Mouse (Mus musculus) liver, embryonic 15.5 days (tissue): ENCODE data around the gene Pigl. TPM values are rescaled to one million over a fixed set of nuclear protein-coding genes. Genes with fewer than 3 reads are reported as not detected.

ENCODE experiments used
- ATAC-seq: fragments of 200-750 bp; cut with Nextera tagmentation; 2 replicates; pipeline ENCODE4 v1.8.0; 2017; ENCODE audit warnings: moderate number of reproducible peaks, mild to moderate bottlenecking, moderate library complexity; ENCODE audit not compliant: insufficient read depth
- H3K27ac ChIP-seq: fragments of 300-500 bp; sonication (generic); replicated peaks from 2 replicates; pipeline ENCODE4 v1.5.1; 2015; ENCODE audit warnings: mild to moderate bottlenecking, inconsistent platforms
- H3K27me3 ChIP-seq: fragments of 300-500 bp; sonication (generic); 2 replicates; pipeline ENCODE4 v1.6.1; 2015; ENCODE audit warnings: mild to moderate bottlenecking, inconsistent platforms
- H3K36me3 ChIP-seq: fragments of 300-500 bp; sonication (generic); replicated peaks from 2 replicates; pipeline ENCODE4 v1.6.1; 2015; ENCODE audit warnings: moderate library complexity, mild to moderate bottlenecking, inconsistent platforms
- H3K4me1 ChIP-seq: fragments of 300-500 bp; sonication (generic); replicated peaks from 2 replicates; pipeline ENCODE4 v1.6.1; 2015; ENCODE audit warnings: inconsistent platforms
- H3K4me2 ChIP-seq: fragments of 300-500 bp; sonication (generic); 2 replicates; pipeline ENCODE4 v1.6.1; 2015; ENCODE audit warnings: moderate library complexity, mild to moderate bottlenecking, inconsistent platforms
- H3K4me3 ChIP-seq: fragments of 300-500 bp; sonication (generic); replicated peaks from 2 replicates; pipeline ENCODE4 v1.5.1; 2015; ENCODE audit warnings: mild to moderate bottlenecking, inconsistent platforms
- H3K9ac ChIP-seq: fragments of 300-500 bp; sonication (generic); 2 replicates; pipeline ENCODE4 v1.6.1; 2015; ENCODE audit warnings: moderate library complexity, mild to moderate bottlenecking, inconsistent platforms
- H3K9me3 ChIP-seq: fragments of 300-500 bp; sonication (generic); replicated peaks from 2 replicates; pipeline ENCODE4 v1.6.1; 2016; ENCODE audit warnings: inconsistent platforms
- WGBS: fragments of 180-500 bp; shearing (Covaris S2); methylation state at CpG from one replicate; pipeline ENCODE4 v1.1.7; 2015; ENCODE audit warnings: mixed read lengths; ENCODE audit not compliant: insufficient replicate concordance; 5-methylcytosine and 5-hydroxymethylcytosine counted together
- polyA plus RNA-seq: library from polyadenylated mRNA; unstranded; fragments of >200 nt; fragmentation: Nextera tagmentation; extraction: Ambion mirVana; gene quantifications from 2 replicates; pipeline ENCODE4 v1.2.1, GENCODE M21; 2015

Gene Pigl
- polyA plus RNA-seq, 1 experiment from 2014 or later = 3.6 TPM

GRCm38 (mm10) chr11:62513311-62513710, 55.1 kb downstream of the Pigl start:
- Histone ChIP-seq H3K27ac (no peak overlapping the region), H3K4me2 (no peak overlapping the region), H3K27me3 (no peaks in the 10 kb centered on the region), H3K36me3 (no peaks in the 10 kb centered on the region), H3K4me3 (no peak overlapping the region), H3K9ac (no peak overlapping the region), H3K4me1 (no peaks in the 10 kb centered on the region), H3K9me3 (no peaks in the 10 kb centered on the region)
- no peak for ATAC-seq
- 79% methylated on average over 6 of the region's 6 CpGs for WGBS

- ATAC-seq = no peak
- Histone ChIP-seq H3K27ac (no peak overlapping the region), H3K4me3 (no peak overlapping the region), H3K9ac (no peak overlapping the region), H3K36me3 (no peaks in the 10 kb centered on the region), H3K4me1 (no peaks in the 10 kb centered on the region), H3K4me2 (no peak overlapping the region), H3K27me3 (no peaks in the 10 kb centered on the region), H3K9me3 (no peaks in the 10 kb centered on the region)
- WGBS = 52% methylated on average over 2 of the region's 2 CpGs
Observed at GRCm38 (mm10) chr11:62518991-62519390, 60.7 kb downstream of the Pigl start.

GRCm38 (mm10) chr11:62522283-62522682, 64.0 kb downstream of the Pigl start:
- Histone ChIP-seq H3K36me3 (no peaks in the 10 kb centered on the region), H3K9me3 (no peaks in the 10 kb centered on the region), H3K4me3 (no peak overlapping the region), H3K4me1 (no peaks in the 10 kb centered on the region), H3K27ac (no peak overlapping the region), H3K27me3 (no peaks in the 10 kb centered on the region), H3K9ac (no peak overlapping the region), H3K4me2 (no peak overlapping the region)
- WGBS = 27% methylated on average over 2 of the region's 2 CpGs
- no peak for ATAC-seq

- peak overlapping the region; percentile 98 for H3K4me2 ChIP-seq
- no peak overlapping the region for H3K27ac ChIP-seq
- 76% methylated on average over 8 of the region's 8 CpGs for WGBS
- H3K4me3 ChIP-seq = no peak overlapping the region
- peaks cover 1% of the 10 kb centered on the region; the same call in 1 of the 2 replicates for H3K36me3 ChIP-seq
- no peaks in the 10 kb centered on the region for H3K9me3 ChIP-seq
- no peak for ATAC-seq
- no peak overlapping the region for H3K9ac ChIP-seq
- H3K27me3 ChIP-seq = peaks cover 33% of the 10 kb centered on the region
- H3K4me1 ChIP-seq = peaks cover 20% of the 10 kb centered on the region
Observed at GRCm38 (mm10) chr11:62537089-62537488, 78.8 kb downstream of the Pigl start.

- ATAC-seq = no peak
Observed at GRCm38 (mm10) chr11:62537590-62537989, 79.3 kb downstream of the Pigl start.

GRCm38 (mm10) chr11:62538321-62539088, 80.2 kb downstream of the Pigl start:
- Histone ChIP-seq H3K4me2 (peak overlapping the region; percentile 98), H3K9ac (peak overlapping the region; percentile 84), H3K4me1 (peaks cover 20% of the 10 kb centered on the region), H3K27ac (peak overlapping the region; percentile 83), H3K9me3 (no peaks in the 10 kb centered on the region), H3K4me3 (peak overlapping the region; percentile 81), H3K36me3 (no peaks in the 10 kb centered on the region; the same call in 1 of the 2 replicates), H3K27me3 (peaks cover 33% of the 10 kb centered on the region)
- WGBS = under 1% methylated on average over 66 of the region's 73 CpGs
- ATAC-seq = peak; percentile 81

More at GRCm38 (mm10) chr11:62537590-62537989, 79.3 kb downstream of the Pigl start:
- 22% methylated on average over 7 of the region's 7 CpGs for WGBS
- Histone ChIP-seq H3K9me3 (no peaks in the 10 kb centered on the region), H3K4me2 (peak overlapping the region; percentile 98), H3K27me3 (peaks cover 33% of the 10 kb centered on the region), H3K4me1 (peaks cover 20% of the 10 kb centered on the region), H3K36me3 (no peaks in the 10 kb centered on the region; the same call in 1 of the 2 replicates), H3K4me3 (peak overlapping the region; percentile 81), H3K27ac (no peak overlapping the region), H3K9ac (no peak overlapping the region)

- peak; percentile 78 for ATAC-seq
- Histone ChIP-seq H3K27me3 (peaks cover 33% of the 10 kb centered on the region), H3K27ac (peak within 1 kb of the TSS; percentile 83), H3K9ac (peak within 1 kb of the TSS; percentile 84), H3K4me1 (peaks cover 20% of the 10 kb centered on the region), H3K36me3 (no peaks in the 10 kb centered on the region; the same call in 1 of the 2 replicates), H3K9me3 (no peaks in the 10 kb centered on the region), H3K4me2 (peak within 1 kb of the TSS; percentile 98), H3K4me3 (peak within 1 kb of the TSS; percentile 81)
- WGBS = 6% methylated on average over 57 of the region's 57 CpGs
Observed at GRCm38 (mm10) chr11:62539089-62539890, 81.0 kb downstream of the Pigl start, which contains the start of gene Cenpv. TSS of gene Cenpv (minus strand) at chr11:62539261.

- Histone ChIP-seq H3K27ac (no peak overlapping the region), H3K9me3 (no peaks in the 10 kb centered on the region), H3K4me2 (no peak overlapping the region), H3K27me3 (peaks cover 33% of the 10 kb centered on the region), H3K4me3 (no peak overlapping the region), H3K36me3 (no peaks in the 10 kb centered on the region; the same call in 1 of the 2 replicates), H3K9ac (no peak overlapping the region), H3K4me1 (peaks cover 20% of the 10 kb centered on the region)
- WGBS = 62% methylated on average over 7 of the region's 7 CpGs
- no peak for ATAC-seq
Observed at GRCm38 (mm10) chr11:62540167-62540566, 81.9 kb downstream of the Pigl start.

- H3K4me1 ChIP-seq = peaks cover 20% of the 10 kb centered on the region
- no peak for ATAC-seq
- peaks cover 33% of the 10 kb centered on the region for H3K27me3 ChIP-seq
- WGBS = 64% methylated on average over 2 of the region's 2 CpGs
- H3K4me2 ChIP-seq = no peak overlapping the region
- H3K4me3 ChIP-seq = no peak overlapping the region
- H3K36me3 ChIP-seq = no peaks in the 10 kb centered on the region
- no peak overlapping the region for H3K9ac ChIP-seq
- no peaks in the 10 kb centered on the region for H3K9me3 ChIP-seq
- H3K27ac ChIP-seq = no peak overlapping the region
Observed at GRCm38 (mm10) chr11:62540969-62541368, 82.7 kb downstream of the Pigl start.

- Histone ChIP-seq H3K27me3 (peaks cover 33% of the 10 kb centered on the region), H3K9ac (no peak overlapping the region), H3K27ac (no peak overlapping the region), H3K4me2 (no peak overlapping the region), H3K36me3 (no peaks in the 10 kb centered on the region), H3K4me3 (no peak overlapping the region), H3K4me1 (peaks cover 20% of the 10 kb centered on the region), H3K9me3 (no peaks in the 10 kb centered on the region)
- ATAC-seq = no peak
- 55% methylated on average over 8 of the region's 8 CpGs for WGBS
Observed at GRCm38 (mm10) chr11:62541581-62541980, 83.3 kb downstream of the Pigl start.

- H3K9me3 ChIP-seq = no peaks in the 10 kb centered on the region
- WGBS = 62% methylated on average over 3 of the region's 3 CpGs
- H3K9ac ChIP-seq = no peak overlapping the region
- H3K36me3 ChIP-seq = no peaks in the 10 kb centered on the region
- H3K27me3 ChIP-seq = peaks cover 23% of the 10 kb centered on the region
- no peak for ATAC-seq
- H3K4me2 ChIP-seq = no peak overlapping the region
- H3K4me3 ChIP-seq = no peak overlapping the region
- no peak overlapping the region for H3K27ac ChIP-seq
- peaks cover 11% of the 10 kb centered on the region for H3K4me1 ChIP-seq
Observed at GRCm38 (mm10) chr11:62543991-62544390, 85.7 kb downstream of the Pigl start.
